Mouse (Mus musculus) midbrain, postnatal 0 days (tissue): ENCODE results near the gene Gm20388. TPM values are rescaled to one million over a fixed set of nuclear protein-coding genes. Genes with fewer than 3 reads are reported as not detected.

Experiments
- ATAC-seq: fragments of 200-750 bp; cut with Nextera tagmentation; 2 replicates; pipeline ENCODE4 v1.8.0; 2017; ENCODE audit warnings: moderate number of reproducible peaks, mild to moderate bottlenecking, moderate TSS enrichment, moderate library complexity; ENCODE audit not compliant: low FRiP score
- DNase-seq: peaks from one replicate; pipeline ENCODE4 v3.0.0-alpha.2; 2015; ENCODE audit warnings: low spot score
- H3K27ac ChIP-seq: fragments of 300-500 bp; sonication (generic); 2 replicates; pipeline ENCODE4 v1.5.1; 2014; ENCODE audit warnings: low read depth, mild to moderate bottlenecking, low read length, mixed read lengths
- H3K27me3 ChIP-seq: fragments of 300-500 bp; sonication (generic); 2 replicates; pipeline ENCODE4 v1.6.1; 2014; ENCODE audit warnings: low read length, control low read depth, mixed read lengths; ENCODE audit not compliant: insufficient read depth
- H3K36me3 ChIP-seq: fragments of 300-500 bp; sonication (generic); 2 replicates; pipeline ENCODE4 v1.6.1; 2014; ENCODE audit warnings: low read length, control low read depth, mixed read lengths; ENCODE audit not compliant: insufficient read depth
- H3K4me1 ChIP-seq: fragments of 300-500 bp; sonication (generic); 2 replicates; pipeline ENCODE4 v1.6.1; 2014; ENCODE audit warnings: mild to moderate bottlenecking, control low read depth, antibody characterized with exemption, low read length, mixed read lengths; ENCODE audit not compliant: insufficient read depth
- H3K4me2 ChIP-seq: fragments of 300-500 bp; sonication (generic); 2 replicates; pipeline ENCODE4 v1.6.1; 2014; ENCODE audit warnings: low read depth, mild to moderate bottlenecking, low read length, mixed read lengths; ENCODE audit not compliant: poor library complexity, severe bottlenecking
- H3K4me3 ChIP-seq: fragments of 300-500 bp; sonication (generic); 2 replicates; pipeline ENCODE4 v1.5.1; 2014; ENCODE audit warnings: low read depth, mild to moderate bottlenecking, low read length, moderate library complexity
- H3K9ac ChIP-seq: fragments of 300-500 bp; sonication (generic); replicated peaks from 2 replicates; pipeline ENCODE4 v1.6.1; 2014; ENCODE audit warnings: mild to moderate bottlenecking, low read length, moderate library complexity, mixed read lengths; ENCODE audit not compliant: poor library complexity, severe bottlenecking
- H3K9me3 ChIP-seq: fragments of 300-500 bp; sonication (generic); 2 replicates; pipeline ENCODE4 v1.6.1; 2016; ENCODE audit warnings: low read length, control low read depth
- CTCF ChIP-seq: IDR thresholded peaks from 2 replicates; pipeline ENCODE4 v1.5.1; 2016; ENCODE audit warnings: antibody characterized with exemption, mild to moderate bottlenecking
- WGBS: fragments of 180-500 bp; shearing (Covaris S2); extraction: QIAGEN DNeasy Blood & Tissue Kit; methylation state at CpG from one replicate; pipeline ENCODE4 v1.1.7; 2014; 5-methylcytosine and 5-hydroxymethylcytosine counted together
- polyA plus RNA-seq: library from polyadenylated mRNA; unstranded; fragments of >200 nt; fragmentation: Nextera tagmentation; extraction: Ambion mirVana; gene quantifications from 2 replicates; pipeline ENCODE4 v1.2.1, GENCODE M21; 2015
- total RNA-seq: library from RNA; depleted of rRNA; stranded (reverse); fragments of >200 nt; gene quantifications from 2 replicates; pipeline ENCODE4 v1.2.3, GENCODE M21; 2014

The Gm20388 gene
- total and polyA plus RNA-seq, 2 experiments from 2014 or later, result 74.2 TPM; not detected in 1

DNA sequence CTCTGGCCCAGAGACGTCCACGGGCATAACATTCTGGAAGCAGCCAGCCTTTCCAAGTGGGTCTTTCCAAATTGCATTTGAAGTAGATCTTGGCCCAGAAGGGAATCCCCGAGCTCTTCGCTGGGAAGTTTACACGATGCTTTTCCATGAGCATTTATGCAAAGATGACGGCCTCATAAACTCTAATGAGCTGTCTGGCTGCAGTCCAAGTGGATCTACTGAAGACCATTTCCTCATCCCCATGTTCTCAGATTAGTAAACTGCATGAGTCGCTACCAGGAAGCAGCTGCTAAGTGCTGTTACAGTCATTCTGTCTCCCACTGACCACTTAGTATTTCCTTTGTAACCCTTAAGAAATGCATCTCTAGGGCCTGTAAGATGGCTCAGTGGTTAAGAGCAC, 3852.7 kb downstream of the Gm20388 start:
- Histone ChIP-seq H3K27ac (no peak overlapping the region), H3K9me3 (no peaks in the 10 kb centered on the region), H3K27me3 (no peaks in the 10 kb centered on the region), H3K4me2 (no peak overlapping the region), H3K36me3 (no peaks in the 10 kb centered on the region), H3K4me3 (no peak overlapping the region), H3K9ac (no peak overlapping the region), H3K4me1 (no peaks in the 10 kb centered on the region)
- 58% methylated on average over 7 of the region's 7 CpGs for WGBS
- peak; percentile 54 for DNase-seq
- no peak for ATAC-seq
- no peak for TF ChIP-seq CTCF

GRCm38 (mm10) chr8:123764671-123765070, 3854.0 kb downstream of the Gm20388 start:
- no peak overlapping the region for H3K9ac ChIP-seq
- WGBS, result 30% methylated on average over 4 of the region's 4 CpGs
- H3K36me3 ChIP-seq, result no peaks in the 10 kb centered on the region
- no peaks in the 10 kb centered on the region for H3K27me3 ChIP-seq
- no peak overlapping the region for H3K27ac ChIP-seq
- TF ChIP-seq CTCF, result peak; percentile 59
- DNase-seq (peak; percentile 51), ATAC-seq (no peak)
- no peak overlapping the region for H3K4me3 ChIP-seq
- no peak overlapping the region for H3K4me2 ChIP-seq
- no peaks in the 10 kb centered on the region for H3K9me3 ChIP-seq
- H3K4me1 ChIP-seq, result no peaks in the 10 kb centered on the region

DNA sequence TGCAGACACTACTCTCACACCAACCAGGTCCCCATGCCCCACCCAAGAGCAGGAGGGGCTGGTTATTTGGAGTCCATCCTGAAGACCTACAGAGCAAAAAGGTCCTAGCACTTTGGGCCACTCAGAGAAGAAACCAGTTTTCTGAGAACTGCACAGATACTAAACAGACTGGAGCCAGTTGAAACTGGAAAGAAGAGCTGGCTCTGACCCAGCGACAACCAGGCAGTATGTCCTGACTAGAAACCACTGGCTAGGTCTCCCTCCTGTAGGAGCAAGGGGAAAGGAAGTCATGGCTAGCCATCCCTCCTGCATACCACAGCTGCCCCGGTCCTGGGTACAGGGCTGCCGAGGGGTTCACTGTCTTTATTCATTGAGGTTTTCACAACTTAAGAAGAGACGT, 3855.9 kb downstream of the Gm20388 start:
- H3K4me2 ChIP-seq, result no peak overlapping the region
- TF ChIP-seq CTCF, result no peak
- 70% methylated on average over 4 of the region's 4 CpGs for WGBS

DNA sequence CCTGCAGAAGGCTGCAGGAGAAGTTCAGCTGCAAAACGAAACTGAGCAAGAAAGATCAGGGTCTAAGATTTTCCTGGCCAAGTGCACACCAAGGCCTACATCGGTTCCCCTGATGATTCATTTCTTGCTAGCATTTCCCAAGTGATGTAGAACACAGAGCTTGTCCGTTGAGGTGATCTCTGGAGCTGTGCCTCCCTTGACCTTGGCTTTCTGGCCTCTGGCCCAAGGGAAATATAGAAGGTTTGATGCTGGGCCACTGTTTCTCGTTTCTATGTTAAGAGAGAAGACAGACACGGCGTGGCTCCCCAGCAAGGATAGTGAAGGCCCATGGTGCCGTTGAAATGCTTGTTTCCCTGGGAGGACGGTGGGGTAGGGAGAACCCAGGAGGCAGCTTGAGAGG, 3857.2 kb downstream of the Gm20388 start:
- no peak overlapping the region for H3K4me3 ChIP-seq
- no peaks in the 10 kb centered on the region for H3K27me3 ChIP-seq
- ATAC-seq (no peak), DNase-seq (no peak)
- H3K27ac ChIP-seq, result no peak overlapping the region
- H3K36me3 ChIP-seq, result no peaks in the 10 kb centered on the region
- whole genome bisulfite sequencing, result 79% methylated on average over 8 of the region's 8 CpGs
- no peaks in the 10 kb centered on the region for H3K9me3 ChIP-seq
- no peak overlapping the region for H3K4me2 ChIP-seq
- no peaks in the 10 kb centered on the region for H3K4me1 ChIP-seq
- H3K9ac ChIP-seq, result no peak overlapping the region
- no peak for TF ChIP-seq CTCF

More for the DNA sequence above, 3855.9 kb downstream of the Gm20388 start:
- no peaks in the 10 kb centered on the region for H3K27me3 ChIP-seq
- no peaks in the 10 kb centered on the region for H3K9me3 ChIP-seq
- H3K9ac ChIP-seq, result no peak overlapping the region
- no peaks in the 10 kb centered on the region for H3K36me3 ChIP-seq
- H3K4me1 ChIP-seq, result no peaks in the 10 kb centered on the region
- ATAC-seq (no peak), DNase-seq (no peak)
- no peak overlapping the region for H3K4me3 ChIP-seq
- no peak overlapping the region for H3K27ac ChIP-seq

- H3K9me3 ChIP-seq, result no peaks in the 10 kb centered on the region
- H3K36me3 ChIP-seq, result no peaks in the 10 kb centered on the region
- no peak overlapping the region for H3K4me2 ChIP-seq
- no peak overlapping the region for H3K4me3 ChIP-seq
- H3K4me1 ChIP-seq, result no peaks in the 10 kb centered on the region
- no peak overlapping the region for H3K9ac ChIP-seq
- ATAC-seq (no peak), DNase-seq (peak; percentile 76)
- no peak overlapping the region for H3K27ac ChIP-seq
- no peaks in the 10 kb centered on the region for H3K27me3 ChIP-seq
- 64% methylated on average over 16 of the region's 16 CpGs for WGBS
- peak; percentile 89 for TF ChIP-seq CTCF
Measured at GRCm38 (mm10) chr8:123768492-123769356, 3858.1 kb downstream of the Gm20388 start.

GRCm38 (mm10) chr8:123773468-123773867, 3862.8 kb downstream of the Gm20388 start:
- Histone ChIP-seq H3K27ac (peak overlapping the region; percentile 26), H3K4me3 (no peak overlapping the region), H3K9ac (no peak overlapping the region), H3K27me3 (no peaks in the 10 kb centered on the region), H3K36me3 (no peaks in the 10 kb centered on the region), H3K9me3 (no peaks in the 10 kb centered on the region), H3K4me2 (no peak overlapping the region; the same call in 1 of the 2 replicates), H3K4me1 (no peaks in the 10 kb centered on the region)
- no peak for ATAC-seq
- DNase-seq, result no peak
- no peak for TF ChIP-seq CTCF
- WGBS, result 34% methylated on average over 12 of the region's 12 CpGs
